Mouse (Mus musculus) brown adipose tissue, adult 24 weeks (tissue): ENCODE measurements around the gene Wdr18. TPM values are rescaled to one million over a fixed set of nuclear protein-coding genes. Genes with fewer than 3 reads are reported as not detected.

Experiments used
- H3K27ac ChIP-seq: fragments of 200-500 bp; replicated peaks from 2 replicates; pipeline ENCODE4 v1.5.1; 2012; ENCODE audit warnings: low read depth, mild to moderate bottlenecking, low read length
- H3K4me1 ChIP-seq: fragments of 200-500 bp; 2 replicates; pipeline ENCODE4 v1.6.1; 2012; ENCODE audit warnings: low read length, mixed read lengths; ENCODE audit not compliant: control insufficient read depth, insufficient read depth, insufficient read length
- H3K4me3 ChIP-seq: fragments of 200-500 bp; 2 replicates; pipeline ENCODE4 v1.5.1; 2012; ENCODE audit warnings: low read depth, mild to moderate bottlenecking, low read length, moderate library complexity; ENCODE audit not compliant: insufficient read depth
- polyA plus RNA-seq: library from polyadenylated mRNA; stranded (reverse); fragments of >200 nt; gene quantifications from 2 replicates; pipeline ENCODE4 v1.2.4, GENCODE M21; 2012; ENCODE audit not compliant: missing spikeins, insufficient read depth, insufficient read length

Gene Wdr18
- polyA plus RNA-seq, 1 experiment = 25.6 TPM

DNA sequence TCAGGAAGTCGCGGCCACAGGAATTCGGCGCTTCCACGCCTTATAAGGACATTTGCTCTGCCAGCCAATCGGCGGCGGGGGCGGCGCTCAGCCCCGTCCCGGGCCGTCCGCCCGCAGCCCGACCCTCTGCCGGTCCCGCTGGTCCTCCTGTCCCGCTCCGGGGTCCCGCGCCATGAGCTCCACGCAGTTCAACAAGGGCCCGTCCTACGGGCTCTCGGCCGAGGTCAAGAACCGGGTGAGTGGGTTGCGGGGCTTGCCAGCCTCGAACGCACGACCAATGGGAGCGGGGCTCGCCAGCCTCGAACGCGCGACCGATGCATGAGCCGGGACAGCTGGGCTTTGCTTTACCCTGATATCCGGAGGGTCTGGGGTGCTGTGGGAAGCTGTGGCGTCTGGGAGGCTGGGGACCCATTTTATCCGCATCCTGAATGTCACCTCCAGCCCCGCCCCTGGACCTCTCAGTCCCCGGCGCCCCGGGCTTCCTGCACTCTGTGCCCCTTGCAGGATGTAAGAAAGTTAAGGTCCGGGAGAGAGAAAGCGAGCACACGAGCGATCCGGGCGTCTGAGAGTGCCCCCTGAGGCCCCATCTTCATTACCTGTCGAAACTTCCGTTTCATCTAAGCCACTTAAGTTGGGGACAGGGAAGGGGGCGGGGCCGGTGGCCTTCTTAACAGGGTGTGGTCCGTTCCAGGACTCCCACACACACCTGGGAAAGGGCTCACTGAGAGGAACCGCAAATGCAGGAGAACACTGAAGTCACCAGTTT lies 28.7 kb downstream of the Wdr18 start, which contains the start of gene Cnn2:
Cnn2 (plus strand) TSS at position 79 of the 766 bp plus-strand sequence.
- peak within 1 kb of the TSS; percentile 94 for H3K4me3 ChIP-seq
- H3K4me1 ChIP-seq = peaks cover 11% of the 10 kb centered on the region
- peak within 1 kb of the TSS; percentile 98 for H3K27ac ChIP-seq

DNA sequence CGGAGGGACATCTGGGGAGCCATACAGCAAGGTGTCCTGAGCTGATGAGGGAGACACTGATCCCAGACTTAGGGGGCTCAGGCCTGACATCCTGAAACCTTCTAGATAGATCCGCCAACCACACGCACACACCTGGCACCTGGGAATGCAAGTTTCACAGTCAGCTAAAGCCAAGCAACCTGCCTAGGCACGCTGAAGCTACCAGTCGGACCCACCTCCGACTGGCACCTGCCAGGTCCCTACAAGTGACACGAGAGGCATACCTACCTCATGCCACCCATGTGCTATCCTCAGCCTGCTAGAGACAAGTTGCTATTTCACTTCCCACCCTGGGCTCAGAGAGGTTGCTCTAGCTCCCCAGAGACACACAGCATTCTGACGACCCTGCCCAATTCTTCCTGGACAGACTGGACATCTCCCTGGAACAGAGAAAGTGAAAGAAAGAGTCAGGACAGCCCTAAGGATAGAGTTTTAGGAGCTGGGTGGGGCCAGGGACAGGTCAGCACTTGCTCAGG lies 29.4 kb downstream of the Wdr18 start:
- Histone ChIP-seq H3K4me1 (peaks cover 11% of the 10 kb centered on the region), H3K27ac (peak overlapping the region; percentile 93), H3K4me3 (peak overlapping the region; percentile 94)

DNA sequence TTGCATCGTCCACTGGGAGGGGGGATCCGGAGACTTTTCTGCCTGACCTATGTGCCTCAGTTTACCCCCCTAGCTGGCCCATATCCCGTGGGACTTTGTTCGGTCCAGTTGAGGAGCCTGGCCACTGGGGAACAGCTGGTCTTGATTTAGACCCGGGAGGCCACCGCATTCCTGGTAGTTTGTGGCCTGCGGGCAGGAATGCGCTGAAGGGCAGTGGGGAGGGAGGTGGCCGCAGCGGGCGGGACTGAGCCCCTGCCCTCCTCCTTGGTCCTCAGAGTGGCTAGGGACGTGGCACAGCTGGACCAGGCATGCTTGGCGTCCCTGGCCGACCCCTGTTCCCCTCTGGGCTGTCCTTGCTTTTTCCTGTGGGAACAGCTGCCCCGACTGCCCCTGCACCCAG lies 29.9 kb downstream of the Wdr18 start:
- Histone ChIP-seq H3K4me3 (peak overlapping the region; percentile 94; the same call in 1 of the 2 replicates), H3K4me1 (peaks cover 11% of the 10 kb centered on the region), H3K27ac (0 out of 2 replicates have a peak overlapping the region, but pooled peaks have one; percentile 3)

DNA sequence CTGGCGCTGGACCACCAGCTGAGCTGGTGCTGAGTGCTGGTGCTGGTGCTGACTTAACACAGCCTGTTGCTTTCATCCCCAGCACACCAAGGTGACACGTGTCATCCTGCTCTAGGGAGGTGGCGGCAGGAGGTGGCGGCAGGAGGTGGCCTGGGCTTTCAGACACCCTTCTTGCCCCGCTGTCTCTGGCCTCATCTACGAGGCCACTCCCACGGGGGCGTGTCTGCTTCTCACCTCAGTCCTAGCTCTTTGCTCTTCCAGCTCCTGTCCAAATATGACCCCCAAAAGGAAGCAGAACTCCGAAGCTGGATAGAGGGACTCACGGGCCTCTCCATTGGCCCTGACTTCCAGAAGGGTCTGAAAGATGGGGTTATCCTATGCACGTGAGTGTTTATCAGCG lies 31.1 kb downstream of the Wdr18 start:
- Histone ChIP-seq H3K27ac (no peak overlapping the region), H3K4me3 (no peak overlapping the region), H3K4me1 (peaks cover 7% of the 10 kb centered on the region)

DNA sequence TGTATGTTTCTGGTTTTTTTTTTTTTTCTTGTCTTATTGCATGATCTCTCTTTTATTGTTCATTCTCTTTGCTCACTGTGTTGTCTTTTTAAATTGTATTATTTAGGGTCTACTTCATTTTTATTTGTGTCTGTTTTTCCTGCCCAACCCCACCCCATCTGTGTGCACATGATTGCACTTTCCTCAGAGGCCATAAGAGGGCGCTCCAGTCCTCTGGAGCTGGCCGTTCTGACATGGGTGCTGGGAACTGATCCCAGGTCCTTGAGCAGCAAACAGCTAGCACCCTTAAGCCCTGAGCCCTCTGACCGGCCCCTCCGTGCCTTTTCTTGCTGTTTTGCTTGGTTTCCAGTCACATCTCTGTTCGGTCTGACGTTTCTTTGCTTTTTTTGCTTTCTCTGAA lies 31.6 kb downstream of the Wdr18 start:
- Histone ChIP-seq H3K27ac (no peak overlapping the region), H3K4me1 (peaks cover 4% of the 10 kb centered on the region), H3K4me3 (no peak overlapping the region)

DNA sequence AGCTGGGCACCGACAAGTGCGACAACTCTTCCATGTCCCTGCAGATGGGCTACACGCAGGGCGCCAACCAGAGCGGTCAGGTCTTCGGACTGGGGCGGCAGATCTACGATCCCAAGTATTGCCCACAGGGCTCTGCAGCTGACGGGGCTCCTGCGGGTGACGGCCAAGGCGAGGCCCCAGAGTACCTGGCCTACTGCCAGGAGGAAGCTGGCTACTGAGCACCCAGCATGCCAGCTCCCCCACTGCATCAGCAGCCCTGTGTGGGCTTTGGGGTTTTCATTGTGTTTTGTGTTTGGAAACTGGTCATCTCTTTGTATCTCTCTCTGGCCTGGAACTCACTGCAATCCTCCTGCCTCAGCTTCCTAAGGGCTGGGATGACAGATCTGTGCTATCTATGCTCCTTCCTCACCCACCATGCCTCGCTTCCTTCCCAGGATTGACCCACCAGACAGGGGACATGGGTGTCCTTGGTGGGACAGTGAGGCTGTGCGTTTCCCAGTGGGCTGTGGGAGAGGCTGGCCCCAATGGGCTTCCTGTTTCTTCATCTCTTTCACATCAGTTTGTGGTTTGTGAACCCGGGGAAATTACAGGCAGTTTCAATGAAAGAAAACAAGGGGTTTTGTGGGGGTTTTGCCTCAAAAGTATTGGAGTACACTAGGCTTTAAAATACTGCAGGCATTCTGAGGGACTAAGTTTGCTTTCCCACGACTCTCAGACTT lies 34.6 kb downstream of the Wdr18 start:
- no peak overlapping the region for H3K27ac ChIP-seq

DNA sequence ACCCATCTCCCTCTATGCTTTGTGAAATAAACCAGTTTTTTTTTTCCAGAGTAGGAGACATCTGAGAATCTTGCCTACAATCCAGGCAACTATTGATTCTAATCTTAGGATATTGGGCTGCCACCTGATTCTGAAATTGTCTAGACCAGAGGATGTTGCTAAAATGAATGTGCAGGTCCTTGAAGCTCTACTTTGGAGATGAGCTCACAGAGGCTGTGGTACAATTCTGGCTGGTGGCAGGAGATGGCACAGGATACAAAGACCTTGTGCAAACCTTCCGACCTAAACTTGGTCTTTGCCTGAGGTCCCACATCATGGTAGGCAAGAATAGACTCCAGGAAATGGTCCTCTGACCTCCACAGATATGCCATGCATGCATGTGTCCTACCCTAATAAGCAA lies 35.7 kb downstream of the Wdr18 start:
- H3K4me1 ChIP-seq = no peaks in the 10 kb centered on the region
- H3K4me3 ChIP-seq = no peak overlapping the region
- H3K27ac ChIP-seq = no peak overlapping the region

More for the DNA sequence above, 34.6 kb downstream of the Wdr18 start:
- no peak overlapping the region for H3K4me3 ChIP-seq
- H3K4me1 ChIP-seq = no peaks in the 10 kb centered on the region

DNA sequence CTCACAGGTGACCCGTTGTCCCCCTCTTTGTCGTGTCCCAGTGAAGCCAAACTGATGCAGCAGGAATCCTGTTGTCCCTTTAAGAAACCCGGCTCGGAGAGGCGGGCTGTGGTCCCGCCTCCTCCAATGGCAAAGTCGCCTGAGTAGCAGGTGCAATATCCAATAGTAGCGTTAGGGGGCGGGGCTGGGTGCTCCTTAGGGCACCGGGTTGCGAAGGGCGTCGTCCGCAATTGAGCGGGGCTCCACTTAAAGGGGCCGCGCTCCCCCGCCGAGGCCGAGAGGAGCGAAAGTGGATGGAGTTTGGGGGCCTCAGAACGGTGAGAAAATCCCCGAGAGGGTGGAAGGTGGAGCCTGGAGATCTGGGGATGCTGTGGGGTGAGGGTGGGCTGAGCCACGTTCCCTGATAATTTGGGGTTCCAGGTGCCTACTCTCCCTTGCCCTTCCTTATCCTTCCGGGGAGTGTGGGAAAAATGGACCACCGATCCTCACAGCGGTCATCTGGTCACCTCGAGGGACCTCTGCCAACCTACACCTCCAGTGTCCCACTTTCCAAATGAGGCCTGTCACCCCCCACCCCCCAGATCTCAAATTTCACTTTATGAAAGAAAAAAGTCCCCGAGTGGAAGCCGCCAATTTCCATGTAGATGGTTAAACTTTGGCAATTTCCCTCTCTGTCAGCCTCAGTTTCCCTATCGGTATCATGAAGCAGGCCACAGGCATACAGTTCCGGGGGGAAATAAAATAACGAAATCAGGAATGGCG lies 36.5 kb downstream of the Wdr18 start, which contains the start of gene Abca7:
Abca7 (plus strand) TSS at position 223 of the 762 bp plus-strand sequence.
- Histone ChIP-seq H3K4me3 (peak within 1 kb of the TSS; percentile 90), H3K4me1 (no peaks in the 10 kb centered on the region), H3K27ac (peak within 1 kb of the TSS; percentile 81)

DNA sequence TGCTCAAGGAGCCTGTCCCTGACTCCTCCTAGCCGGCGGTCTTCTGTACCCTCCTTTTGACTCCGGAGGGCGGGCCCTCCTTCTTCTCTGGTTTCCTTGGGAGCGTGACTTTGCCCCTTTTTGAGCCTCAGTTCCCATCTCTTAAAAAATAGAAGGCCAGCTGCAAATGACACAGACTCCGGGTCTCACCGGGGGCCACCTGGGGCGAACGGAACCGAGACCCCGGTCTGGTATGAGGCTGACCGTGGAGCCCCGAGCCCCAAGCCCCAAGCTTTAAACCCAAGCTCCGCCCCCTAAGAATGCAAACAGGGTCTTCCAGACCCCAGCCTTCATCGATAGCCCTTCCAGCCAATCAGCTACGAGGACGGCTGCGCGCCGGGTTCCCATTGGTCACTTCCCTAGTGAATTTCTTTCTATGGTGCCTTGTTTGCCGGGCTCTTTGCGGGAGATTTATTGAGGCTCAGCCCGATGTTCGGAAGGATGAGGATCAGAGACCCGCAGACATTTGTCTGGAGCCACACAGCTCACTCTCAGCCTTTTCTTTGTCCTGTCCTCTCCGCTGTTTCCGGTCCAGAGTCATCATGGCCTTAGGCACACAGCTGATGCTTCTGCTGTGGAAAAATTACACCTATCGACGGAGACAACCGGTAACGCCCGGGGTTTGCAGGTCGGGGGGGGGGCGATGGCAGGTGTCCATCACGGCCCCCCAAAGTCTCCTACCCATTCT lies 37.2 kb downstream of the Wdr18 start:
- Histone ChIP-seq H3K4me3 (peak overlapping the region; percentile 90), H3K27ac (no peak overlapping the region), H3K4me1 (no peaks in the 10 kb centered on the region)

DNA sequence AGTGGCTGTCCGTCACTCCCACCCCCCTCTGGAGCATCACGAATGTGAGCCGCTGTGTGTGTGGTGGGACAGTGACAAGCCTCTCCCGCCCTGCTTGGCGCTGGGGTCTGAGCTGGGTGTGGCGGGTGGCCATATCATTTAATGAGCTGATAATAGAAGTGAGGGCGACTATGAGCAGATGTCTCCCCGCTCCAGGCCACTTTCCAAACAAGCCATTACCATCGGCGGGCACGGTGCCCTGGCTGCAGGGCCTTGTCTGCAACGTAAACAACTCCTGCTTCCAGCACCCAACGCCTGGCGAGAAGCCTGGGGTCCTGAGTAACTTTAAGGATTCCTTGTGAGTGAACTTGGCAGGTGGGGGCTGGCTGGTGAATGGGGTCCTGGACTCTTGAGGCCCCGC lies 37.9 kb downstream of the Wdr18 start:
- peak overlapping the region; percentile 90; the same call in 1 of the 2 replicates for H3K4me3 ChIP-seq
- peaks cover under 1% of the 10 kb centered on the region; the same call in 1 of the 2 replicates for H3K4me1 ChIP-seq
- no peak overlapping the region for H3K27ac ChIP-seq

DNA sequence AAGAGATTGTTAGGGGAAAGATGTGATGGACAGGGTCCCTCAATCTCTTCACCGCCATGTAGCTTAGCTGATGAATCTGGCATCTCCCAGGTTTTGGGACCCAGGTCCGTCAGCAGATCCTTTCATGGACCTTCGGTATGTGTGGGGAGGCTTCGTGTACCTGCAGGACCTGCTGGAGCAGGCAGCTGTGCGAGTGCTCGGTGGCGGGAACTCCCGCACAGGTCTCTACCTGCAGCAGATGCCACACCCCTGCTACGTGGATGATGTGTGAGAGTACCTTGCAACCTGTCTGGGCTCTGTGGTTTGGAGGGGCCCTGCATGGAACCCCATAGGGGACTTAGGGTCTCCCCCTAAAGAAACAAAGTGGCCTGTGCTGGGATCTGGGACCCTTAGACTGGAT lies 42.0 kb downstream of the Wdr18 start:
- no peak overlapping the region for H3K27ac ChIP-seq
- H3K4me3 ChIP-seq = no peak overlapping the region
- peaks cover 12% of the 10 kb centered on the region for H3K4me1 ChIP-seq

DNA sequence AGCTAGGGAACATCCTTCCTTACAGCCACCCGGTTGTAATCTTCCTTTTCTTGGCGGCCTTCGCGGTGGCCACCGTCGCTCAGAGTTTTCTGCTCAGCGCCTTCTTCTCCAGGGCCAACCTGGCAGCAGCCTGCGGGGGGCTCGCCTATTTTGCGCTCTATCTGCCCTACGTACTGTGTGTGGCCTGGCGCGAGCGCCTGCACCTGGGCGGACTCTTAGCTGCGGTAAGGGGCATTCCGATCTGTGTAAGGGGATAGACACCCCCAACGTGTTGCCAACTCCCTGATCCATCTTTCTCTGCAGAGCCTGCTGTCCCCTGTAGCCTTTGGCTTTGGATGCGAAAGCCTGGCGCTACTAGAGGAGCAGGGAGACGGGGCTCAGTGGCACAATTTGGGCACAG lies 42.9 kb downstream of the Wdr18 start:
- peaks cover 12% of the 10 kb centered on the region for H3K4me1 ChIP-seq
- peak overlapping the region; percentile 55 for H3K27ac ChIP-seq
- no peak overlapping the region for H3K4me3 ChIP-seq

DNA sequence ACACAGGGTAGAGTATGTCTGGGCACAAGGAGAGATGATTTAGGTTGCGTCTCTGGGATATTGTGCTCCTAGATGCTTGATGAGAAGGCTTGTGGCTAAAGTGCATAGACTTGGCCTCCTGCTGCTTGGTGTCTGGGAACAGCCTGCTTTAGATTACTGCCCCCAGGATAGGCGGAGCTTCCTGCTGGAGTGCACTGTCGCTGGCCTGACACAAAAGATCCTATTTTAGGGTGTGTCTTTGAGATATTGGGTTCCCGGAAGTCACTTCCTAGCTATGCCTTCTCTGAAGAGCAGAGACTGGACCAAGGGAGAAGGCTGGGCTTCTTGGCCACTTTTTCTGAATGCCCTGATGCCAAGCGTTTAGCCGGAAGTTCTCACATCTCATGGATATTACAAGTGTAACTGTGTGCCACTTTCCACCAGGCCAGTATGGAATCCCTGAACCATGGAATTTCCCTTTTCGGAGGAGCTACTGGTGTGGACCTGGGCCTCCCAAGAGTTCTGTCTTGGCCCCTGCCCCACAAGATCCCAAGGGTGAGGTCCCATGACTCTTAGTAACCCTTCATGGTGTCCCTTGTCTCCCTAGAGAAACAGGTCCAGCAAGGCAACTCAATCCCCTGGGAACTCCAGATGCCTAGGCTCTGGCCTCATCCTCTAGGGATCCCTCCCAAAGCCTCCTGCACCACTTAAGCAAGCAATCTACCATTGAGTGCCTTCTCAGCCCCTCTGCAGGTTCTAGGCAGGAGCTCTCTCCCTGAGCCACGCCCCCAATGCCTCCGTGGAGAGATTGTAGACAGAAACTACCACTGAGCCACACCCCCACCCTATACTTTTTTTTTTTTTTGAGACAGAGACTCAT lies 43.7 kb downstream of the Wdr18 start:
- H3K27ac ChIP-seq = peak overlapping the region; percentile 63
- no peak overlapping the region for H3K4me3 ChIP-seq
- H3K4me1 ChIP-seq = peaks cover 12% of the 10 kb centered on the region
